Mouse (Mus musculus) monocyte, adult 59 days (primary cell): ENCODE results near the gene Spag4. TPM values are rescaled to one million over a fixed set of nuclear protein-coding genes. Genes with fewer than 3 reads are reported as not detected.

ENCODE experiments used
- total RNA-seq, 2 experiments: library from RNA; stranded (reverse); gene quantifications; one replicate each; pipeline ENCODE4 v1.2.4; 2023

Spag4 gene
- total RNA-seq = 1 to 10 TPM in 1 of 2 experiments, under 1 TPM in 1; 0.55 to 1.2 TPM

GRCm38 (mm10) chr2:156065099-156066041, at the start of gene Spag4:
Gene Spag4, plus strand, starts transcription at chr2:156065175.

DNA sequence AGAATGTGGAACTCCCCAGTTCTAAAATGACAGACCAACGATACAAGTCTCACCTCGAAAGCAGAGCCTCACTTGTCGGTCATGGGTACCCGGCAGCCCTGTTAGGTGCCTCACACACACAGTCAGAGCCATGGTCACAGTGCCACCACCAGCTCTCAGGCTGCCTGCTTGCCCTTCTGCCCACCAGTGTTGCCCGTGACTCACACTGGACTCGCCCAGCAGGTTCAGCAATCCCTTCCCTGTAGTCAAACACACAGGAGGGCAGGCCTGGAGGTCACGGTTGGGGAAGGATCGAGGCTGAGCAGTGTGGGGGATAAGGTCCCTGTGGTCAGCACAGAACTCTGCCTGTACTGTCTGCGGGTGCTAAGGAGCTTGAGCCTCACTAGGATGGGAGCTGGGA, 12.2 kb upstream of the Spag4 start, which contains the start of gene Fer1l4:
Gene Fer1l4, minus strand, starts transcription at position 132 of the 400 bp plus-strand sequence.

GRCm38 (mm10) chr2:156111358-156112079, 46.5 kb downstream of the Spag4 start, which contains the start of the genes Cpne1 and Rbm12:
Gene Cpne1, minus strand, starts transcription at chr2:156111965.
Gene Rbm12, minus strand, starts transcription at chr2:156111978.

Other genes with a start within 250 kb of the Spag4 start
- 10 to 100 TPM; 16.6 to 19.8 TPM for gene BC029722, start 245.7 kb upstream of the Spag4 start, total RNA-seq
- 100 to 1,000 TPM; 105 to 131 TPM for gene Eif6, start 238.2 kb upstream of the Spag4 start, total RNA-seq
- gene Fam83c, start 230.3 kb upstream of the Spag4 start, total RNA-seq = not detected
- gene Uqcc1, start 134.9 kb upstream of the Spag4 start, total RNA-seq = 10 to 100 TPM; 19.4 to 29.6 TPM
- gene Gm15557, start 124.4 kb upstream of the Spag4 start, total RNA-seq = not detected
- not detected for gene Gdf5, start 119.8 kb upstream of the Spag4 start, total RNA-seq
- gene Cep250, start 108.7 kb upstream of the Spag4 start, total RNA-seq = 10 to 100 TPM; 52.9 to 56.1 TPM
- 1 to 10 TPM in 1 of 2 experiments, under 1 TPM in 1; 0.49 to 3.8 TPM for gene 6430550D23Rik, start 57.2 kb upstream of the Spag4 start, total RNA-seq
- gene Ergic3, start 57.1 kb upstream of the Spag4 start, total RNA-seq = 100 to 1,000 TPM; 100 to 112 TPM
- not detected for gene Fer1l4, start 12.2 kb upstream of the Spag4 start, total RNA-seq
- gene Cpne1, start 46.8 kb downstream of the Spag4 start, total RNA-seq = 10 to 100 TPM; 63.3 to 70.1 TPM
- gene Rbm12, start 46.8 kb downstream of the Spag4 start, total RNA-seq = 10 to 100 TPM; 23.0 to 27.6 TPM
- 10 to 100 TPM; 15.0 to 27.7 TPM for gene Gm28036, start 61.9 kb downstream of the Spag4 start, total RNA-seq
- gene Romo1, start 78.9 kb downstream of the Spag4 start, total RNA-seq = 10 to 100 TPM; 46.2 to 68.7 TPM
- gene Nfs1, start 79.0 kb downstream of the Spag4 start, total RNA-seq = 10 to 100 TPM; 26.0 to 29.9 TPM
- 1,000 to 10,000 TPM; 1,343 to 1,424 TPM for gene Rbm39, start 115.1 kb downstream of the Spag4 start, total RNA-seq
- gene Phf20, start 131.3 kb downstream of the Spag4 start, total RNA-seq = 10 to 100 TPM; 33.1 to 51.1 TPM
- 1 to 10 TPM; 6.2 to 8.2 TPM for gene Cnbd2, start 247.1 kb downstream of the Spag4 start, total RNA-seq
- gene Scand1, start 247.5 kb downstream of the Spag4 start, total RNA-seq = 100 to 1,000 TPM; 169 to 172 TPM